9 mouse cellular contexts compared by ENCODE assay signal in the genomic region with DNA sequence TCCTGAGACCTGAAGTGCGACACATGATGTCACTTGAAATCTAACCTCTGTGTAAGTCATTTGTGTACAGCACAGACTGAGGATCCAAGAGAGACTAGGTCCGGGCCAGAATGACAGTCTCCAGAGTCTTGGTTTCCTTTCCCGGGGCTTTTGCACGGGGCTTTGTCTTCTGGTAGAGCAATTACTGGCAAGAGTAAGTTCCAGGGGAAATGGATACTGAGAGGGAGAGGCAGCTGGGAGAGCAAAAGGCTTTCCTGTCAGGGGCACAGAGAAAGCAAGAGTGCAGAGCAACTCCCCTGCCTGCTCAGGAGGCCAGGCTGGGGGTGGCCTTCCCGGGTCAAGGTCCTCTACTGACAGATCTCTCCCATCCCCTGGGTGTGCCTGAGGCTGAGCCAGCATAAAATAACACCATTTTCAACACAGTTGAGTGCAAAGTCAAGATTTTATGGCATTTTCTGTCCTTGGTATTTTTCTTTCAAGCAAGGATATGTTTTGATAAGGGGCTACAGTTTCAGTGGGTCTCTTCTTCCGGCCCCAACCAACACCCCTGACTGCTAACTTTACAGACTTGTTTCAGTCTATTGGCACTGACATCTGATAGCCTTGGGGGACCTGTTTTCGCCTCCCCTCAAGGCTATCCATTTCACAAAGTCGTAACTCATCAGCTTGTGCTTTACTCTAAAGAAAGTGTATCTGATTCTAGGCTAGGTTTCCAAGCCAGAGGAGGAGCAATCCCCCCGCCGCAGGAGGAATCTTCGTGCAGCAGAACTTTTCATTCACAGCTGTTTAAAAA. TPM values are rescaled to one million over a fixed set of nuclear protein-coding genes. Genes with fewer than 3 reads are reported as not detected.
DNase-seq lines count a peak whose midpoint lies in the region; ATAC-seq and TF ChIP-seq lines count a peak whose summit lies in the region.
"Had no signal": no experiment of that assay in that cellular context is flagged by ENCODE, and none has a peak within 500 bp of the region (broad histone marks: within the 10 kb centered on the region; RNA-seq: fewer than 3 reads in every experiment).

No protein-coding gene starts in this region.

- 57% methylated on average over 11 of the region's 11 CpGs for WGBS in heart, embryonic 10.5 days
- WGBS in limb, embryonic 10.5 days = 57% methylated on average over 11 of the region's 11 CpGs
- 72% methylated on average over 11 of the region's 11 CpGs for WGBS in cerebellum, adult 2 months

- no peak overlapping the region; the same call in 1 of the 2 replicates for H3K27ac ChIP-seq in heart, embryonic 10.5 days
- peak overlapping the region; percentile 2; the same call in 1 of the 2 replicates for H3K27ac ChIP-seq in limb, embryonic 10.5 days
- no peak overlapping the region for H3K27ac ChIP-seq in cerebellum, adult 2 months (ENCODE audit: insufficient read depth, low read length)
- H3K27ac ChIP-seq: neural tube, embryonic 12.5 days had no signal

- intact Hi-C loops in gastrocnemius, postnatal 14 days (cut with DNase I; ENCODE audit: low total_unique reads) = no loop called here

- no peak for TF ChIP-seq POLR2A in cerebellum, adult 2 months (IDR thresholded peaks at IDR 0.05; ENCODE audit: borderline replicate concordance, insufficient read depth, low read length)

- no peaks in the 10 kb centered on the region for H3K9me3 ChIP-seq in heart, embryonic 10.5 days
- H3K9me3 ChIP-seq in limb, embryonic 10.5 days (replicated peaks) = no peaks in the 10 kb centered on the region
- H3K9me3 ChIP-seq: neural tube, embryonic 12.5 days had no signal

- no peak for TF ChIP-seq CTCF in cerebellum, adult 2 months (IDR thresholded peaks at IDR 0.05; ENCODE audit: borderline replicate concordance, insufficient read depth, low read depth, low read length)

- no peaks in the 10 kb centered on the region for H3K27me3 ChIP-seq in heart, embryonic 10.5 days (ENCODE audit: insufficient read depth, poor library complexity, severe bottlenecking)
- no peaks in the 10 kb centered on the region for H3K27me3 ChIP-seq in limb, embryonic 10.5 days (ENCODE audit: low read depth, poor library complexity, severe bottlenecking)
- H3K27me3 ChIP-seq in cerebellum, adult 2 months (ENCODE audit: control insufficient read depth, insufficient read depth, low read length) = no peaks in the 10 kb centered on the region
- H3K27me3 ChIP-seq: neural tube, embryonic 12.5 days had no signal

- H3K36me3 ChIP-seq in heart, embryonic 10.5 days = no peaks in the 10 kb centered on the region
- H3K36me3 ChIP-seq in limb, embryonic 10.5 days = no peaks in the 10 kb centered on the region
- H3K36me3 ChIP-seq: neural tube, embryonic 12.5 days had no signal

- peak; percentile 43 to 76 for DNase-seq in heart, adult 9 months (ENCODE audit: low spot score in 2 of 2)
- DNase-seq in heart, embryonic 10.5 days (ENCODE audit: low spot score) = no peak
- peak; percentile 45 to 61 for DNase-seq in adrenal gland, postnatal 36 days
- peak; percentile 28 for DNase-seq in gastrocnemius, postnatal 14 days
- no peak for DNase-seq in limb, embryonic 10.5 days (ENCODE audit: low spot score)
- no peak for DNase-seq in spleen, adult 12 weeks (ENCODE audit: low spot score)
- no peak for DNase-seq in cerebellum, adult 2 months

- H3K4me3 ChIP-seq in heart, embryonic 10.5 days = no peak overlapping the region
- H3K4me3 ChIP-seq in limb, embryonic 10.5 days = no peak overlapping the region
- H3K4me3 ChIP-seq in cerebellum, adult 2 months (replicated peaks; ENCODE audit: insufficient read depth, low read depth, low read length) = no peak overlapping the region
- H3K4me3 ChIP-seq: neural tube, embryonic 12.5 days had no signal

- H3K4me1 ChIP-seq in heart, embryonic 10.5 days = peaks cover 24% of the 10 kb centered on the region
- peaks cover 25% of the 10 kb centered on the region for H3K4me1 ChIP-seq in limb, embryonic 10.5 days
- H3K4me1 ChIP-seq in cerebellum, adult 2 months (ENCODE audit: control insufficient read depth, insufficient read depth, low read length) = peaks cover 5% of the 10 kb centered on the region

- ATAC-seq in granulocyte monocyte progenitor cell, adult 5-6 weeks (replicated peaks; ENCODE audit: poor library complexity, severe bottlenecking) = no peak

RNA-seq across cellular contexts. Expression of a gene that starts 21.5 kb away (rescaled TPM):
- polyA plus RNA-seq in heart, embryonic 10.5 days (2016; fragmentation: Nextera tagmentation; extraction: Ambion mirVana) = 0.78 and 0.85 TPM in 2 replicates
- total RNA-seq in adrenal gland, postnatal 36 days (2021) = 1 to 10 TPM; 1.3 to 2.2 TPM
- 1 to 10 TPM; 1.0 to 1.7 TPM for total RNA-seq in gastrocnemius, postnatal 14 days (2021)
- polyA plus RNA-seq in limb, embryonic 10.5 days (2016; fragmentation: Nextera tagmentation; extraction: Ambion mirVana) = not detected in 2 replicates
- polyA plus RNA-seq in cerebellum, adult 2 months (2012; rRNA removed) = 8.4 and 9.1 TPM in 2 replicates
- not detected in 2 replicates for total RNA-seq in granulocyte monocyte progenitor cell, adult 5-6 weeks (2014; fragmentation: Nextera tagmentation)
- 0.09 and 0.15 TPM in 2 replicates for total RNA-seq in granulocyte monocyte progenitor cell, adult 5-6 weeks (2017)

Comparison
In these comparisons a context has a peak if more than half of its experiments do, and no peak if none do; other contexts are left out.
1. DNase-seq: peak in heart, adult 9 months (2 of 2), adrenal gland, postnatal 36 days (2 of 2) and gastrocnemius, postnatal 14 days (single experiment); none in heart, embryonic 10.5 days (single experiment), limb, embryonic 10.5 days (single experiment), spleen, adult 12 weeks (single experiment) and cerebellum, adult 2 months (0 of 2).